Mouse (Mus musculus) ES-Bruce4 (cell line): Measurements from ENCODE around the gene Osgep. TPM values are rescaled to one million over a fixed set of nuclear protein-coding genes. Genes with fewer than 3 reads are reported as not detected.
"Not testable (repeated sequence)": the region's sequence is repeated elsewhere in the genome, so short reads cannot be mapped to it uniquely, and the experiment has no call there.

Experiments
- H3K27ac ChIP-seq: 2 replicates; pipeline ENCODE4 v1.5.1; 2012; ENCODE audit warnings: low read length, inconsistent platforms; ENCODE audit not compliant: insufficient read depth
- H3K27me3 ChIP-seq: 2 replicates; pipeline ENCODE4 v1.6.1; 2012; ENCODE audit warnings: mild to moderate bottlenecking, low read length, inconsistent platforms; ENCODE audit not compliant: control insufficient read depth, poor library complexity, insufficient read depth, severe bottlenecking
- H3K36me3 ChIP-seq: 2 replicates; pipeline ENCODE4 v1.6.1; 2012; ENCODE audit warnings: inconsistent platforms, mild to moderate bottlenecking, low read length, moderate library complexity; ENCODE audit not compliant: control insufficient read depth, poor library complexity, insufficient read depth, severe bottlenecking
- H3K4me1 ChIP-seq: one replicate; pipeline ENCODE4 v1.8.1; 2011; ENCODE audit warnings: low read length; ENCODE audit not compliant: control insufficient read depth, insufficient read depth
- H3K4me3 ChIP-seq: 2 replicates; pipeline ENCODE4 v1.5.1; 2011; ENCODE audit warnings: low read depth, mild to moderate bottlenecking, low read length
- H3K9ac ChIP-seq: 2 replicates; pipeline ENCODE4 v1.6.1; 2012; ENCODE audit warnings: low read depth, mild to moderate bottlenecking, inconsistent platforms; ENCODE audit not compliant: poor library complexity, severe bottlenecking
- H3K9me3 ChIP-seq: replicated peaks from 2 replicates; pipeline ENCODE4 v1.6.1; 2012; ENCODE audit warnings: mild to moderate bottlenecking, low read length, inconsistent platforms; ENCODE audit not compliant: control insufficient read depth, poor library complexity, insufficient read depth, severe bottlenecking
- CTCF ChIP-seq: IDR thresholded peaks from one replicate; pipeline ENCODE4 v1.8.1; 2011; ENCODE audit warnings: low read depth, low read length
- EP300 ChIP-seq: IDR thresholded peaks from 2 replicates; pipeline ENCODE4 v1.6.1; 2011; ENCODE audit warnings: low read depth, low read length; ENCODE audit not compliant: insufficient read depth
- POLR2A ChIP-seq: IDR thresholded peaks from one replicate; pipeline ENCODE4 v1.8.1; 2011; ENCODE audit warnings: low read length; ENCODE audit not compliant: insufficient read depth
- polyA plus RNA-seq: library from polyadenylated mRNA; stranded (reverse); fragments of >200 nt; gene quantifications from 2 replicates; pipeline ENCODE4 v1.2.4, GENCODE M21; 2011; ENCODE audit warnings: low read depth; ENCODE audit not compliant: missing spikeins, insufficient read depth, insufficient read length

Osgep gene
- polyA plus RNA-seq = 68.4 and 72.5 TPM in 2 replicates

DNA sequence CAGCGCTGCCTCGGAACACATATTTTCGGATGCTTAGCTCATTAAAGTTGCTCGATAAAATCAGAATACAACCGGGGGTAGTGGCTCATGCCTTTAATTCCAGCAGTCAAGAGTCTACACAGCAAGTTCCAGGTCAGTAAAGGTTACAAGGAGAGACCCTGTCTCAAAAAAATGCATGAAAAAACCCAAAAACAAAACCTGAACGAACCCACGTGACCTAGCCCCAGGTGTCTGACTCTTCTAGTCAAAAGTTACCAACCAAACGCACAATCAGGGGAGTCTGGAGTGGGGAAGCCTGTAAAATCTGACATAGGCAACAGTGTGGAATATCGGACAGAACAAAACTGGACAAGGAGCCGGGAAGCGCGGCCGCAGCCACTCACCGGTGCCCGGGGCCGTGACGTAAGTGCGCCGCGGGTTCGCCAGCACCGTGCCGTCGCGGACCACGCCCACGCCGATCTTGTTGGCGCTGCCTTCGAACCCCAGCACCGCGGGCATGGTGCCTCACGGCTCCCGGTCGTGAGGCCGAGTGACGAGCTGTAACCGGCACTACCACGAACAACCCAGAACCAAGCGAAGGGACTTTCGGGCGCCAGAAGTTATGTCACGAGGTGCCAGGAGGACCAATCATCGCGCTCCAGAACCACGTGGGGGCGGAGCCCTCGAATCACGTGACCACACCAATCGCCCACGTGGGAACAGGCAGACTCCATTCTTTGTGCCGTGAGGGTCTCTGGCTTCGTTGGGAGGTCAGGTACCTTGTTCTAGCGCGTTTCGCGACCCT lies at the start of gene Osgep, which contains the start of gene Apex1:
Gene Osgep (minus strand): TSS at position 613 of the 784 bp plus-strand sequence.
Gene Apex1 (plus strand): TSS at position 688 of the 784 bp plus-strand sequence.
- Histone ChIP-seq H3K27ac (peak within 1 kb of the TSS; percentile 72), H3K4me1 (no peaks in the 10 kb centered on the region), H3K36me3 (peaks cover 45% of the 10 kb centered on the region), H3K4me3 (peak within 1 kb of the TSS; percentile 69), H3K27me3 (no peaks in the 10 kb centered on the region), H3K9me3 (no peaks in the 10 kb centered on the region), H3K9ac (peak within 1 kb of the TSS; percentile 74)
- TF ChIP-seq POLR2A (peak; percentile 83), CTCF (no peak), EP300 (peak; percentile 54; the same call in 1 of the 2 replicates)

- Histone ChIP-seq H3K36me3 (no peaks in the 10 kb centered on the region), H3K4me1 (peaks cover 12% of the 10 kb centered on the region), H3K27me3 (no peaks in the 10 kb centered on the region), H3K9me3 (no peaks in the 10 kb centered on the region), H3K27ac (peak overlapping the region; percentile 45; the same call in 1 of the 2 replicates), H3K4me3 (no peak overlapping the region), H3K9ac (no peak overlapping the region)
- TF ChIP-seq EP300 (no peak), CTCF (no peak), POLR2A (no peak)
Observed at GRCm38 (mm10) chr14:50973700-50974099, 49.0 kb upstream of the Osgep start.

DNA sequence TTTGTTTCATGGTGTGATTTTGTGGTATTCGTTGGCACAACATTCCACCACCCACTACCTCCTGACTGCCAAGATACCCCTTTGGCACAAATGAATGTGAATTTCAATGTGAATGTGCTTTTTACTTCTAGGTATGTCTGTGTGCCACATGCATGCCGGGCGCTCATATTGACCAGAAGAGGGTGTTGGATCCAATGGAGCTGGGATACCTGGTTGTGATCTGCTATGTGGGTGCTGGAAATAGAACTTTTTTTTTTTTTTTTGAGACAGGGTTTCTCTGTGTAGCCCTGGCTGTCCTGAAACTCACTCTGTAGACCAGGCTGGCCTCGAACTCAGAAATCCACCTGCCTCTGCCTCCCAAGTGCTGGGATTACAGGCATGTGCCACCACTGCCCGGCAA lies 48.4 kb upstream of the Osgep start:
- H3K36me3 ChIP-seq, H3K27me3 ChIP-seq, H3K4me3 ChIP-seq, H3K9me3 ChIP-seq, H3K9ac ChIP-seq: not testable (repeated sequence)
- Histone ChIP-seq H3K4me1 (peaks cover 13% of the 10 kb centered on the region), H3K27ac (0 out of 2 replicates have a peak overlapping the region, but pooled peaks have one; percentile 7)

DNA sequence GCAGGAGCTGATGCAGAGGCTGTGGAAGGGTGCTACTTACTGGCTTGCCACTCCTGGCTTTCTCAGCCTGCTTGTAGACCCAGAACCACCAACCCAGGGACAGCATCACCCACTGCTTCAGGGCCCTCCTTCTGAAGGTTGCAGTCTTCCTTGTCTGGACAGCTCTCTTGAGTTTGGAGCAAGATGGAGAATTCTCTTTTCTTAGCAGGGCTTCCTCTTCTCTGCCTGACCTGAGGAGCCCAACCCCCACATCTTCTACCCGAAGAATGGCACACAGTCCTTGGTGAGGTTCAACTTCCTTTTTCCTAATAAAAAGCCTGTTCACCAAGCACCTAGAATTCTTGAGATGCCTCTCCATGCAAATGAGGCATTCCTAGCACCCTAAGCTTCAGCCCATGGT lies 46.1 kb upstream of the Osgep start:
- H3K9me3 ChIP-seq = no peaks in the 10 kb centered on the region
- TF ChIP-seq POLR2A = no peak
- TF ChIP-seq EP300 = no peak
- TF ChIP-seq CTCF = no peak

GRCm38 (mm10) chr14:50969558-50970544 lies 45.2 kb upstream of the Osgep start:
- no peak overlapping the region for H3K4me3 ChIP-seq
- H3K27me3 ChIP-seq = no peaks in the 10 kb centered on the region
- TF ChIP-seq EP300 = no peak
- TF ChIP-seq CTCF = no peak
- TF ChIP-seq POLR2A = no peak
- peak overlapping the region; percentile 88 for H3K27ac ChIP-seq
- H3K4me1 ChIP-seq = peaks cover 13% of the 10 kb centered on the region
- no peak overlapping the region; the same call in 1 of the 2 replicates for H3K9ac ChIP-seq
- no peaks in the 10 kb centered on the region for H3K9me3 ChIP-seq
- H3K36me3 ChIP-seq = no peaks in the 10 kb centered on the region

More for the DNA sequence above, 46.1 kb upstream of the Osgep start:
- no peak overlapping the region for H3K4me3 ChIP-seq
- no peak overlapping the region for H3K9ac ChIP-seq
- 0 out of 2 replicates have a peak overlapping the region, but pooled peaks have one; percentile 30 for H3K27ac ChIP-seq
- no peaks in the 10 kb centered on the region for H3K27me3 ChIP-seq
- H3K4me1 ChIP-seq = peaks cover 13% of the 10 kb centered on the region
- H3K36me3 ChIP-seq = no peaks in the 10 kb centered on the region
